Mouse (Mus musculus) megakaryocyte-erythroid progenitor cell, adult 5-6 weeks (primary cell): ENCODE results near the gene Ovgp1. TPM values are rescaled to one million over a fixed set of nuclear protein-coding genes. Genes with fewer than 3 reads are reported as not detected.
A peak's percentile ranks its signal among the peaks of the same experiment; 100 is the strongest.
"Not testable (repeated sequence)": the region's sequence is repeated elsewhere in the genome, so short reads cannot be mapped to it uniquely, and the experiment has no call there.

Source experiments
- ATAC-seq: replicated peaks from 2 replicates; pipeline ENCODE4 v1.8.0; 2016; ENCODE audit warnings: mild to moderate bottlenecking, inconsistent platforms; ENCODE audit not compliant: severe bottlenecking, poor library complexity, low FRiP score, low TSS enrichment
- total RNA-seq, 2 experiments: library from RNA; stranded (forward) in 1 of 2; stranded (reverse) in 1 of 2; fragments of 200-1000, 215-1000 nt in 1 of 2; fragments of >200 nt in 1 of 2; fragmentation: Nextera tagmentation in 1 of 2; gene quantifications; 2 replicates each; pipeline ENCODE4 v1.2.3; 2014 to 2017

Ovgp1 gene
- total RNA-seq, 2 experiments from 2014 or later: 2.4 to 5.9 TPM

- not testable (repeated sequence) for ATAC-seq
Observed at GRCm38 (mm10) chr3:105989611-105990010, 16.1 kb downstream of the Ovgp1 start.

- ATAC-seq: peak; percentile 52
Observed at GRCm38 (mm10) chr3:105991653-105992283, 18.3 kb downstream of the Ovgp1 start.

GRCm38 (mm10) chr3:105994730-105995129, 21.2 kb downstream of the Ovgp1 start:
- no peak for ATAC-seq

GRCm38 (mm10) chr3:106000707-106001375, 27.3 kb downstream of the Ovgp1 start:
- peak; percentile 35; the same call in 1 of the 2 replicates for ATAC-seq

- ATAC-seq: peak; percentile 89
Observed at GRCm38 (mm10) chr3:106001416-106002370, 28.2 kb downstream of the Ovgp1 start.

GRCm38 (mm10) chr3:106003360-106003759, 29.8 kb downstream of the Ovgp1 start:
- not testable (repeated sequence) for ATAC-seq

GRCm38 (mm10) chr3:106014546-106014945, 41.0 kb downstream of the Ovgp1 start, which contains the start of gene Pifo:
Pifo (minus strand) TSS chr3:106014646.
- no peak for ATAC-seq

- ATAC-seq: 0 out of 2 replicates have a peak, but pooled peaks have one; percentile 61
Observed at GRCm38 (mm10) chr3:106021840-106022239, 48.3 kb downstream of the Ovgp1 start.

GRCm38 (mm10) chr3:106024135-106024534, 50.6 kb downstream of the Ovgp1 start:
- ATAC-seq: no peak

- ATAC-seq: peak; percentile 68
Observed at GRCm38 (mm10) chr3:106032781-106033180, 59.3 kb downstream of the Ovgp1 start, which contains the start of gene Chil5. Chil5 (minus strand) TSS chr3:106032814.

Other genes starting within 250 kb of the Ovgp1 start
- gene Rap1a, start 172.4 kb upstream of the Ovgp1 start, total RNA-seq (2014; fragmentation: Nextera tagmentation): 70.6 and 73.8 TPM in 2 replicates
- gene Rap1a, start 172.4 kb upstream of the Ovgp1 start, total RNA-seq (2017): 91.7 and 119 TPM in 2 replicates
- not detected in 2 replicates for gene Adora3, start 102.9 kb upstream of the Ovgp1 start, total RNA-seq (2014; fragmentation: Nextera tagmentation)
- not detected in 2 replicates for gene Adora3, start 102.9 kb upstream of the Ovgp1 start, total RNA-seq (2017)
- not detected in 2 replicates for gene Tmigd3, start 102.8 kb upstream of the Ovgp1 start, total RNA-seq (2014; fragmentation: Nextera tagmentation)
- not detected in 2 replicates for gene Tmigd3, start 102.8 kb upstream of the Ovgp1 start, total RNA-seq (2017)
- gene I830077J02Rik, start 41.0 kb upstream of the Ovgp1 start, total RNA-seq (2014; fragmentation: Nextera tagmentation): 0.35 and 2.8 TPM in 2 replicates
- gene I830077J02Rik, start 41.0 kb upstream of the Ovgp1 start, total RNA-seq (2017): 0.52 and 8.0 TPM in 2 replicates
- gene Wdr77, start 14.3 kb upstream of the Ovgp1 start, total RNA-seq (2014; fragmentation: Nextera tagmentation): 77.7 and 84.6 TPM in 2 replicates
- gene Wdr77, start 14.3 kb upstream of the Ovgp1 start, total RNA-seq (2017): 37.0 and 37.9 TPM in 2 replicates
- gene Atp5f1, start 13.6 kb upstream of the Ovgp1 start, total RNA-seq (2014; fragmentation: Nextera tagmentation): 376 and 381 TPM in 2 replicates
- 527 and 581 TPM in 2 replicates for gene Atp5f1, start 13.6 kb upstream of the Ovgp1 start, total RNA-seq (2017)
- not detected in 2 replicates for gene Pifo, start 40.9 kb downstream of the Ovgp1 start, total RNA-seq (2014; fragmentation: Nextera tagmentation)
- not detected in 2 replicates for gene Pifo, start 40.9 kb downstream of the Ovgp1 start, total RNA-seq (2017)
- gene Chil5, start 59.1 kb downstream of the Ovgp1 start, total RNA-seq (2014; fragmentation: Nextera tagmentation): not detected in 2 replicates
- gene Chil5, start 59.1 kb downstream of the Ovgp1 start, total RNA-seq (2017): not detected in 2 replicates
- gene Chia1, start 139.5 kb downstream of the Ovgp1 start, total RNA-seq (2014; fragmentation: Nextera tagmentation): not detected in 2 replicates
- gene Chia1, start 139.5 kb downstream of the Ovgp1 start, total RNA-seq (2017): not detected in 2 replicates
- gene Chil3, start 193.9 kb downstream of the Ovgp1 start, total RNA-seq (2014; fragmentation: Nextera tagmentation): 47.1 TPM in 1 of 2 replicates, not detected in the other
- 3.2 and 10.7 TPM in 2 replicates for gene Chil3, start 193.9 kb downstream of the Ovgp1 start, total RNA-seq (2017)
- not detected in 2 replicates for gene Chil4, start 245.8 kb downstream of the Ovgp1 start, total RNA-seq (2014; fragmentation: Nextera tagmentation)
- not detected in 2 replicates for gene Chil4, start 245.8 kb downstream of the Ovgp1 start, total RNA-seq (2017)